ENCODE assay signal across 20 mouse cellular contexts in genomic region chr16:4074836-4075235, GRCm38 (mm10). TPM values are rescaled to one million over a fixed set of nuclear protein-coding genes. Genes with fewer than 3 reads are reported as not detected.
A peak's percentile ranks its signal among the peaks of the same experiment; 100 is the strongest.
DNase-seq lines count a peak whose midpoint lies in the region; ATAC-seq and TF ChIP-seq lines count a peak whose summit lies in the region.
"Had no signal": no experiment of that assay in that cellular context is flagged by ENCODE, and none has a peak within 500 bp of the region (broad histone marks: within the 10 kb centered on the region; RNA-seq: fewer than 3 reads in every experiment).

No protein-coding gene starts in this region.

- ATAC-seq in liver, postnatal 0 days = no peak
- ATAC-seq in megakaryocyte-erythroid progenitor cell, adult 5-6 weeks (replicated peaks; ENCODE audit: low FRiP score, low TSS enrichment, poor library complexity, severe bottlenecking) = peak; percentile 72
- ATAC-seq in inflammation-experienced regulatory T-cells, adult 6 months = no peak

- 0 out of 2 replicates have a peak, but pooled peaks cover 2% of the 10 kb centered on the region for H3K36me3 ChIP-seq in liver, postnatal 0 days (replicated peaks; ENCODE audit: insufficient read depth, low read length)
- peaks cover 0 to 37% of the 10 kb centered on the region in 2 experiments; a peak in 2 of 4 replicates for H3K36me3 ChIP-seq in MEL (ENCODE audit: control insufficient read depth in 1 of 2, insufficient read depth in 2 of 2, low read length in 2 of 2)
- H3K36me3 ChIP-seq: lung, embryonic 15.5 days had no signal

- TF ChIP-seq RAD21 in MEL (IDR thresholded peaks at IDR 0.05; ENCODE audit: low read depth, low read length) = no peak

- no peak overlapping the region for H3K4me3 ChIP-seq in liver, postnatal 0 days (ENCODE audit: low read depth, low read length)
- no peak overlapping the region; a peak in 1 of 4 replicates for H3K4me3 ChIP-seq in MEL (ENCODE audit: control insufficient read depth in 1 of 2, insufficient read depth in 1 of 2, low read depth in 2 of 2, low read length in 2 of 2)
- H3K4me3 ChIP-seq: embryonic facial prominence, embryonic 10.5 days; heart, embryonic 12.5 days; layer of hippocampus, adult 2 months; lung, embryonic 15.5 days had no signal

- no peak for TF ChIP-seq EP300 in liver, postnatal 0 days (IDR thresholded peaks at IDR 0.05; ENCODE audit: low read depth)
- peak; percentile 91 for TF ChIP-seq EP300 in MEL (IDR thresholded peaks at IDR 0.05; ENCODE audit: low read depth in 1 of 2, low read length in 2 of 2)

- H3K4me1 ChIP-seq in liver, postnatal 0 days (ENCODE audit: insufficient read depth) = peaks cover 20% of the 10 kb centered on the region
- peaks cover 11 to 33% of the 10 kb centered on the region in 2 experiments for H3K4me1 ChIP-seq in MEL (ENCODE audit: control insufficient read depth in 1 of 2, insufficient read depth in 2 of 2, low read length in 2 of 2)

- TF ChIP-seq POLR2A in MEL (IDR thresholded peaks at IDR 0.05; ENCODE audit: control insufficient read depth in 1 of 2, insufficient read depth in 1 of 2, low read depth in 1 of 2, low read length in 2 of 2, poor library complexity in 1 of 2) = no peak

- TF ChIP-seq CTCF in liver, postnatal 0 days (IDR thresholded peaks at IDR 0.05; ENCODE audit: low read depth) = no peak
- no peak for TF ChIP-seq CTCF in MEL (IDR thresholded peaks at IDR 0.05 in 2 of 3, conservative IDR thresholded peaks at IDR 0.05 in 1 of 3; ENCODE audit: control insufficient read depth in 1 of 3, insufficient read depth in 1 of 3, low read depth in 2 of 3, low read length in 3 of 3, poor library complexity in 1 of 3, severe bottlenecking in 1 of 3)

- peaks cover 39% of the 10 kb centered on the region for H3K79me2 ChIP-seq in MEL (ENCODE audit: control insufficient read depth, insufficient read depth, low read length, poor library complexity)

- no peaks in the 10 kb centered on the region for H3K27me3 ChIP-seq in liver, postnatal 0 days (ENCODE audit: insufficient read depth, low read length)
- no peaks in the 10 kb centered on the region for H3K27me3 ChIP-seq in MEL (ENCODE audit: control insufficient read depth in 1 of 2, insufficient read depth in 2 of 2, low read length in 2 of 2)
- H3K27me3 ChIP-seq: heart, embryonic 12.5 days; lung, embryonic 15.5 days had no signal

- WGBS in liver, postnatal 0 days (ENCODE audit: insufficient replicate concordance) = 27% methylated on average over 3 of the region's 3 CpGs

- peak; percentile 23 for DNase-seq in liver
- no peak for DNase-seq in liver, postnatal 0 days
- peak; percentile 90 for DNase-seq in MEL (ENCODE audit: low read depth, low spot score)
- DNase-seq in induced T-regulatory cell, adult 2 months (ENCODE audit: low read depth) = peak; percentile 48
- DNase-seq in lung, postnatal 4 days = no peak
- DNase-seq in cerebellum, adult 9-11 months = no peak
- DNase-seq: cerebellum, adult 2 months; heart, adult 11 months; heart, postnatal 14 days; kidney, adult 11 months; thymus, postnatal 36 days had no signal

- H3K4me2 ChIP-seq in liver, postnatal 0 days (ENCODE audit: low read depth, low read length) = no peak overlapping the region
- H3K4me2 ChIP-seq: heart, embryonic 12.5 days; hindbrain, embryonic 14.5 days; lung, embryonic 15.5 days had no signal

- no peak overlapping the region for H3K9ac ChIP-seq in liver, postnatal 0 days (replicated peaks)
- H3K9ac ChIP-seq in MEL (ENCODE audit: control insufficient read depth, low read depth, low read length, poor library complexity, severe bottlenecking) = no peak overlapping the region
- H3K9ac ChIP-seq: heart, embryonic 12.5 days; hindbrain, embryonic 14.5 days; lung, embryonic 15.5 days had no signal

- no peak overlapping the region for H3K27ac ChIP-seq in liver, postnatal 0 days (ENCODE audit: low read depth)
- H3K27ac ChIP-seq in MEL (ENCODE audit: control insufficient read depth, low read depth, low read length) = peak overlapping the region; percentile 24
- H3K27ac ChIP-seq: embryonic facial prominence, embryonic 10.5 days; hindbrain, embryonic 14.5 days; kidney, postnatal 0 days; layer of hippocampus, adult 2 months; lung, embryonic 15.5 days had no signal

- H3K9me3 ChIP-seq in liver, postnatal 0 days (ENCODE audit: low read length) = no peaks in the 10 kb centered on the region
- no peaks in the 10 kb centered on the region for H3K9me3 ChIP-seq in MEL (replicated peaks; ENCODE audit: insufficient read depth, low read length)
- H3K9me3 ChIP-seq: embryonic facial prominence, embryonic 10.5 days; heart, embryonic 12.5 days; lung, embryonic 15.5 days had no signal

TF ChIP-seq in MEL, 35 proteins besides CTCF, POLR2A, EP300 and RAD21 (continues in another document):
- no peak for TF ChIP-seq MEF2A (IDR thresholded peaks at IDR 0.05; ENCODE audit: extremely low read depth, insufficient replicate concordance, low read depth, low read length, poor library complexity, severe bottlenecking)
- TF ChIP-seq ETS1 (IDR thresholded peaks at IDR 0.05; ENCODE audit: low read depth, low read length) = peak; percentile 81
- no peak for TF ChIP-seq ZMIZ1 (IDR thresholded peaks at IDR 0.05; ENCODE audit: low read depth, low read length)
- no peak for TF ChIP-seq GABPA (IDR thresholded peaks at IDR 0.05; ENCODE audit: low read depth, low read length)
- peak; percentile 84 for TF ChIP-seq TAL1 (IDR thresholded peaks at IDR 0.05; ENCODE audit: low read length)
- no peak for TF ChIP-seq POLR2AphosphoS5 (IDR thresholded peaks at IDR 0.05; ENCODE audit: borderline replicate concordance, low read depth, low read length)
- no peak for TF ChIP-seq SMC3 (IDR thresholded peaks at IDR 0.05; ENCODE audit: low read depth, low read length)
- peak; percentile 65 for TF ChIP-seq MYB (IDR thresholded peaks at IDR 0.05; ENCODE audit: low read depth, low read length)
- no peak for TF ChIP-seq USF1 (IDR thresholded peaks at IDR 0.05; ENCODE audit: low read depth, low read length)
- TF ChIP-seq ELF1 (IDR thresholded peaks at IDR 0.05; ENCODE audit: low read depth, low read length) = no peak
- no peak for TF ChIP-seq ZC3H11A (IDR thresholded peaks at IDR 0.05; ENCODE audit: low read depth, low read length)
- TF ChIP-seq CHD1 (IDR thresholded peaks at IDR 0.05; ENCODE audit: low read depth, low read length) = no peak
- peak; percentile 99 for TF ChIP-seq RCOR1 (IDR thresholded peaks at IDR 0.05; ENCODE audit: low read depth, low read length)
- TF ChIP-seq KAT2A (conservative IDR thresholded peaks at IDR 0.05; ENCODE audit: low read depth, low read length) = no peak
- TF ChIP-seq BHLHE40 (IDR thresholded peaks at IDR 0.05; ENCODE audit: borderline replicate concordance, low read depth, low read length) = peak; percentile 96
- no peak for TF ChIP-seq E2F4 (IDR thresholded peaks at IDR 0.05; ENCODE audit: borderline replicate concordance, low read depth, low read length)
- TF ChIP-seq TBP (IDR thresholded peaks at IDR 0.05; ENCODE audit: low read depth, low read length) = no peak
- TF ChIP-seq JUND (IDR thresholded peaks at IDR 0.05; ENCODE audit: low read depth, low read length) = no peak
- TF ChIP-seq MAFK (IDR thresholded peaks at IDR 0.05; ENCODE audit: borderline replicate concordance, low read depth, low read length) = peak; percentile 83; the same call in 1 of the 2 replicates
- no peak for TF ChIP-seq USF2 (IDR thresholded peaks at IDR 0.05; ENCODE audit: borderline replicate concordance in 1 of 2, insufficient read depth in 1 of 2, low read depth in 1 of 2, low read length in 2 of 2)
- TF ChIP-seq MAZ (IDR thresholded peaks at IDR 0.05; ENCODE audit: low read depth, low read length) = no peak
- TF ChIP-seq ZNF384 (IDR thresholded peaks at IDR 0.05; ENCODE audit: low read depth, low read length) = no peak; the same call in 1 of the 2 replicates
- TF ChIP-seq NRF1 (IDR thresholded peaks at IDR 0.05; ENCODE audit: insufficient read depth, low read depth, low read length, poor library complexity, severe bottlenecking) = no peak
- TF ChIP-seq SIN3A (IDR thresholded peaks at IDR 0.05; ENCODE audit: low read length) = peak; percentile 72
- no peak for TF ChIP-seq NELFE (IDR thresholded peaks at IDR 0.05; ENCODE audit: low read depth, low read length)
- peak; percentile 82 for TF ChIP-seq GATA1 (IDR thresholded peaks at IDR 0.05; ENCODE audit: low read depth, low read length)
- peak; percentile 68; the same call in 1 of the 2 replicates for TF ChIP-seq MXI1 (IDR thresholded peaks at IDR 0.05; ENCODE audit: low read depth, low read length)
- no peak for TF ChIP-seq UBTF (IDR thresholded peaks at IDR 0.05; ENCODE audit: borderline replicate concordance, insufficient read depth, low read depth, low read length)
- peak; percentile 69; the same call in 1 of the 2 replicates for TF ChIP-seq MYC (IDR thresholded peaks at IDR 0.05; ENCODE audit: low read depth, low read length)
- peak; percentile 89 for TF ChIP-seq TCF12 (IDR thresholded peaks at IDR 0.05; ENCODE audit: low read depth, low read length)
- TF ChIP-seq ZKSCAN1 (IDR thresholded peaks at IDR 0.05; ENCODE audit: low read depth, low read length) = no peak
- TF ChIP-seq CHD2 (IDR thresholded peaks at IDR 0.05; ENCODE audit: low read length) = no peak
- no peak for TF ChIP-seq POLR2AphosphoS2 (IDR thresholded peaks at IDR 0.05; ENCODE audit: low read length)

RNA-seq across cellular contexts. Expression of gene Trap1, which starts 2.8 kb away (rescaled TPM):
- polyA plus RNA-seq in liver, postnatal 0 days (2015; fragmentation: Nextera tagmentation; extraction: Ambion mirVana) = 55.3 and 61.2 TPM in 2 replicates
- 120 and 128 TPM in 2 replicates for total RNA-seq in MEL (2012; rRNA removed)
- polyA plus RNA-seq in MEL (2012; ENCODE audit: insufficient read depth in 1 of 2, insufficient read length in 2 of 2, low read depth in 1 of 2, low replicate concordance in 2 of 2, missing spikeins in 1 of 2) = 100 to 1,000 TPM; 214 to 299 TPM
- 137 and 143 TPM in 2 replicates for total RNA-seq in megakaryocyte-erythroid progenitor cell, adult 5-6 weeks (2014; fragmentation: Nextera tagmentation)
- 152 and 170 TPM in 2 replicates for total RNA-seq in megakaryocyte-erythroid progenitor cell, adult 5-6 weeks (2017)
- polyA plus RNA-seq in inflammation-experienced regulatory T-cells, adult 6 months (2017; shearing (Covaris generic)) = 10 to 100 TPM; 56.4 to 82.6 (median 68.1) TPM

RNA-seq across cellular contexts. Expression of gene Dnase1, which starts 38.1 kb away (rescaled TPM):
- 0.18 and 0.43 TPM in 2 replicates for polyA plus RNA-seq in liver, postnatal 0 days (2015; fragmentation: Nextera tagmentation; extraction: Ambion mirVana)
- 0.42 and 0.81 TPM in 2 replicates for total RNA-seq in MEL (2012; rRNA removed)
- polyA plus RNA-seq in MEL (2012; ENCODE audit: insufficient read depth in 1 of 2, insufficient read length in 2 of 2, low read depth in 1 of 2, low replicate concordance in 2 of 2, missing spikeins in 1 of 2) = 1 to 10 TPM in 1 of 2 experiments, not detected in 1; 7.7 TPM
- not detected in 2 replicates for total RNA-seq in megakaryocyte-erythroid progenitor cell, adult 5-6 weeks (2014; fragmentation: Nextera tagmentation)
- total RNA-seq in megakaryocyte-erythroid progenitor cell, adult 5-6 weeks (2017) = 0.11 and 0.75 TPM in 2 replicates
- 10 to 100 TPM in 1 of 3 experiments, 1 to 10 TPM in 2; 2.8 to 10.9 (median 5.0) TPM for polyA plus RNA-seq in inflammation-experienced regulatory T-cells, adult 6 months (2017; shearing (Covaris generic))
- total RNA-seq: heart, postnatal 14 days; layer of hippocampus, adult 2 months; left cerebral cortex, postnatal 25 days had no signal

Comparison
In these comparisons a context has a peak if more than half of its experiments do, and no peak if none do; other contexts are left out.
1. DNase-seq: peak in liver (single experiment), MEL (single experiment) and induced T-regulatory cell, adult 2 months (single experiment); none in liver, postnatal 0 days (single experiment), lung, postnatal 4 days (0 of 2) and cerebellum, adult 9-11 months (single experiment).